ENCODE assay signal across 14 mouse cellular contexts in genomic region chr4:115154723-115155122, GRCm38 (mm10). TPM values are rescaled to one million over a fixed set of nuclear protein-coding genes. Genes with fewer than 3 reads are reported as not detected.
A peak's percentile ranks its signal among the peaks of the same experiment; 100 is the strongest.
DNase-seq lines count a peak whose midpoint lies in the region; ATAC-seq and TF ChIP-seq lines count a peak whose summit lies in the region.
"Had no signal": no experiment of that assay in that cellular context is flagged by ENCODE, and none has a peak within 500 bp of the region (broad histone marks: within the 10 kb centered on the region; RNA-seq: fewer than 3 reads in every experiment).

No protein-coding gene starts in this region.

- no peak for DNase-seq in heart, postnatal 0 days (ENCODE audit: low spot score)
- no peak for DNase-seq in liver, embryonic 14.5 days (ENCODE audit: low read depth in 3 of 3, low spot score in 3 of 3)
- no peak for DNase-seq in liver, embryonic 11.5 days (ENCODE audit: low spot score)
- DNase-seq in NIH3T3 (ENCODE audit: low read depth), result peak; percentile 37
- peak; percentile 19 for DNase-seq in retina, embryonic 14.5 days (ENCODE audit: low spot score)
- DNase-seq in limb, embryonic 10.5 days (ENCODE audit: low spot score), result no peak
- DNase-seq: thymus, postnatal 4 days had no signal

- H3K4me1 ChIP-seq in heart, postnatal 0 days (ENCODE audit: control insufficient read depth, insufficient read depth), result no peaks in the 10 kb centered on the region
- no peaks in the 10 kb centered on the region for H3K4me1 ChIP-seq in heart, embryonic 11.5 days (ENCODE audit: control insufficient read depth, insufficient read depth, low read length)
- no peaks in the 10 kb centered on the region for H3K4me1 ChIP-seq in liver, embryonic 14.5 days (replicated peaks; ENCODE audit: control insufficient read depth in 2 of 2, insufficient read depth in 2 of 2, low read length in 1 of 2)
- H3K4me1 ChIP-seq in liver, embryonic 11.5 days (replicated peaks; ENCODE audit: control insufficient read depth, insufficient read depth, low read length), result no peaks in the 10 kb centered on the region
- H3K4me1 ChIP-seq in limb, embryonic 10.5 days, result no peaks in the 10 kb centered on the region
- H3K4me1 ChIP-seq: heart, embryonic 15.5 days; hindbrain, embryonic 15.5 days; liver, embryonic 15.5 days had no signal

- no peak for TF ChIP-seq EP300 in heart, postnatal 0 days (IDR thresholded peaks at IDR 0.05; ENCODE audit: low read depth)
- TF ChIP-seq EP300 in liver, embryonic 14.5 days (IDR thresholded peaks at IDR 0.05; ENCODE audit: low read depth), result no peak

- no peaks in the 10 kb centered on the region for H3K36me3 ChIP-seq in heart, postnatal 0 days (replicated peaks; ENCODE audit: control insufficient read depth, insufficient read depth, low read length)
- H3K36me3 ChIP-seq in heart, embryonic 11.5 days (ENCODE audit: control insufficient read depth, insufficient read depth, low read length), result no peaks in the 10 kb centered on the region
- no peaks in the 10 kb centered on the region for H3K36me3 ChIP-seq in liver, embryonic 14.5 days (replicated peaks; ENCODE audit: control insufficient read depth, insufficient read depth, low read depth)
- H3K36me3 ChIP-seq in liver, embryonic 11.5 days (ENCODE audit: control insufficient read depth, insufficient read depth, low read length), result no peaks in the 10 kb centered on the region
- no peaks in the 10 kb centered on the region for H3K36me3 ChIP-seq in limb, embryonic 10.5 days
- H3K36me3 ChIP-seq: heart, embryonic 15.5 days; hindbrain, embryonic 15.5 days; liver, embryonic 15.5 days had no signal

- no peaks in the 10 kb centered on the region for H3K27me3 ChIP-seq in heart, postnatal 0 days (ENCODE audit: control insufficient read depth, insufficient read depth, low read length)
- no peaks in the 10 kb centered on the region for H3K27me3 ChIP-seq in heart, embryonic 11.5 days (ENCODE audit: control insufficient read depth, insufficient read depth, low read length)
- H3K27me3 ChIP-seq in liver, embryonic 14.5 days (ENCODE audit: control insufficient read depth, insufficient read depth, low read length), result no peaks in the 10 kb centered on the region
- H3K27me3 ChIP-seq in liver, embryonic 11.5 days (replicated peaks; ENCODE audit: control insufficient read depth, insufficient read depth, low read length), result no peaks in the 10 kb centered on the region
- H3K27me3 ChIP-seq in limb, embryonic 10.5 days (ENCODE audit: low read depth, poor library complexity, severe bottlenecking), result no peaks in the 10 kb centered on the region
- H3K27me3 ChIP-seq: heart, embryonic 15.5 days; hindbrain, embryonic 15.5 days; liver, embryonic 15.5 days had no signal

- H3K9me3 ChIP-seq in heart, postnatal 0 days (replicated peaks; ENCODE audit: control insufficient read depth, low read length), result no peaks in the 10 kb centered on the region
- H3K9me3 ChIP-seq in heart, embryonic 11.5 days (replicated peaks; ENCODE audit: control insufficient read depth, low read length), result no peaks in the 10 kb centered on the region
- H3K9me3 ChIP-seq in liver, embryonic 14.5 days (ENCODE audit: control insufficient read depth, low read length), result no peaks in the 10 kb centered on the region
- H3K9me3 ChIP-seq in liver, embryonic 11.5 days (ENCODE audit: control insufficient read depth, low read length), result no peaks in the 10 kb centered on the region
- no peaks in the 10 kb centered on the region for H3K9me3 ChIP-seq in limb, embryonic 10.5 days (replicated peaks)
- H3K9me3 ChIP-seq: heart, embryonic 15.5 days; hindbrain, embryonic 15.5 days; liver, embryonic 15.5 days had no signal

- H3K4me3 ChIP-seq in heart, postnatal 0 days (ENCODE audit: low read depth, low read length), result no peak overlapping the region
- H3K4me3 ChIP-seq in heart, embryonic 11.5 days (ENCODE audit: low read depth, low read length), result no peak overlapping the region
- H3K4me3 ChIP-seq in liver, embryonic 14.5 days (ENCODE audit: insufficient read depth in 1 of 2, low read depth in 2 of 2, low read length in 2 of 2), result no peak overlapping the region
- no peak overlapping the region for H3K4me3 ChIP-seq in liver, embryonic 11.5 days (ENCODE audit: low read depth, low read length)
- H3K4me3 ChIP-seq in limb, embryonic 10.5 days, result no peak overlapping the region
- H3K4me3 ChIP-seq: erythroblast, embryonic 14.5 days; heart, embryonic 15.5 days; hindbrain, embryonic 15.5 days; liver, embryonic 15.5 days; myocyte had no signal

- ATAC-seq in heart, postnatal 0 days (ENCODE audit: insufficient read depth, low read depth), result no peak
- ATAC-seq in heart, embryonic 11.5 days (replicated peaks; ENCODE audit: insufficient number of reproducible peaks, low FRiP score, low TSS enrichment), result no peak
- no peak for ATAC-seq in liver, embryonic 14.5 days (ENCODE audit: insufficient read depth)
- no peak for ATAC-seq in liver, embryonic 11.5 days (replicated peaks; ENCODE audit: low FRiP score)

- peak; percentile 24 for TF ChIP-seq CTCF in heart, postnatal 0 days (IDR thresholded peaks at IDR 0.05; ENCODE audit: low read depth)
- TF ChIP-seq CTCF in liver, embryonic 14.5 days (IDR thresholded peaks at IDR 0.05; ENCODE audit: low read depth), result peak; percentile 29

- H3K27ac ChIP-seq in heart, postnatal 0 days (ENCODE audit: low read depth), result no peak overlapping the region
- H3K27ac ChIP-seq in heart, embryonic 11.5 days (ENCODE audit: low read depth, low read length), result no peak overlapping the region
- H3K27ac ChIP-seq in liver, embryonic 14.5 days, result no peak overlapping the region
- no peak overlapping the region for H3K27ac ChIP-seq in liver, embryonic 11.5 days (ENCODE audit: low read depth, low read length)
- no peak overlapping the region for H3K27ac ChIP-seq in limb, embryonic 10.5 days
- H3K27ac ChIP-seq: heart, embryonic 15.5 days; hindbrain, embryonic 15.5 days; liver, embryonic 15.5 days had no signal

- H3K9ac ChIP-seq in heart, postnatal 0 days (replicated peaks; ENCODE audit: low read depth, low read length), result no peak overlapping the region
- H3K9ac ChIP-seq in heart, embryonic 11.5 days (ENCODE audit: low read depth, low read length), result no peak overlapping the region
- no peak overlapping the region for H3K9ac ChIP-seq in liver, embryonic 14.5 days (replicated peaks)
- H3K9ac ChIP-seq in liver, embryonic 11.5 days (ENCODE audit: low read depth, low read length), result no peak overlapping the region
- H3K9ac ChIP-seq: heart, embryonic 15.5 days; hindbrain, embryonic 15.5 days; liver, embryonic 15.5 days had no signal

- no peak overlapping the region for H3K4me2 ChIP-seq in heart, postnatal 0 days (ENCODE audit: low read depth, low read length)
- no peak overlapping the region for H3K4me2 ChIP-seq in heart, embryonic 11.5 days
- no peak overlapping the region for H3K4me2 ChIP-seq in liver, embryonic 14.5 days (ENCODE audit: low read depth)
- H3K4me2 ChIP-seq in liver, embryonic 11.5 days, result no peak overlapping the region
- H3K4me2 ChIP-seq: heart, embryonic 15.5 days; hindbrain, embryonic 15.5 days; liver, embryonic 15.5 days had no signal

- 89% methylated on average over 2 of the region's 2 CpGs for WGBS in heart, postnatal 0 days
- WGBS in heart, embryonic 11.5 days (ENCODE audit: insufficient replicate concordance), result 86% methylated on average over 2 of the region's 2 CpGs
- WGBS in liver, embryonic 14.5 days (ENCODE audit: insufficient replicate concordance), result 68% methylated on average over 2 of the region's 2 CpGs
- 91% methylated on average over 2 of the region's 2 CpGs for WGBS in liver, embryonic 11.5 days
- WGBS in limb, embryonic 10.5 days, result 91% methylated on average over 2 of the region's 2 CpGs

RNA-seq across cellular contexts. Expression of gene Cyp4x1, which starts 20.6 kb away (rescaled TPM):
- not detected in 2 replicates for total RNA-seq in heart, postnatal 0 days (2014; rRNA removed; ENCODE audit: low replicate concordance)
- polyA plus RNA-seq in heart, postnatal 0 days (2015; fragmentation: Nextera tagmentation; extraction: Ambion mirVana), result not detected in 2 replicates
- polyA plus RNA-seq in heart, embryonic 11.5 days (2014; fragmentation: Nextera tagmentation; extraction: Ambion mirVana), result 0.10 and 0.21 TPM in 2 replicates
- 0.05 and 0.06 TPM in 2 replicates for polyA plus RNA-seq in liver, embryonic 14.5 days (2012; rRNA removed)
- 0.08 TPM in 2 replicates for polyA plus RNA-seq in liver, embryonic 14.5 days (2014; fragmentation: Nextera tagmentation; extraction: Ambion mirVana)
- polyA plus RNA-seq in liver, embryonic 11.5 days (2014; fragmentation: Nextera tagmentation; extraction: Ambion mirVana), result 0.29 and 0.30 TPM in 2 replicates
- 0.04 and 0.06 TPM in 2 replicates for polyA plus RNA-seq in limb, embryonic 10.5 days (2016; fragmentation: Nextera tagmentation; extraction: Ambion mirVana)
- total RNA-seq: megakaryocyte, adult 5-6 weeks had no signal
- polyA plus RNA-seq: erythroblast, embryonic 14.5 days; heart, embryonic 15.5 days; myocyte had no signal

Comparison
In these comparisons a context has a peak if more than half of its experiments do, and no peak if none do; other contexts are left out.
1. DNase-seq: peak in NIH3T3 (single experiment) and retina, embryonic 14.5 days (single experiment); none in heart, postnatal 0 days (single experiment), liver, embryonic 14.5 days (0 of 3), liver, embryonic 11.5 days (single experiment) and limb, embryonic 10.5 days (single experiment).